Comparison of ENCODE assay signal across 8 mouse cellular contexts in genomic region chr9:22259184-22260091, GRCm38 (mm10). TPM values are rescaled to one million over a fixed set of nuclear protein-coding genes. Genes with fewer than 3 reads are reported as not detected.
DNase-seq lines count a peak whose midpoint lies in the region; ATAC-seq lines count a peak whose summit lies in the region.

Zfp599 (minus strand) TSS chr9:22259895.

- peak within 1 kb of the TSS; percentile 72 to 77 for H3K27ac ChIP-seq in heart, embryonic 14.5 days (replicated peaks in 1 of 2; ENCODE audit: control insufficient read depth in 1 of 2, insufficient read depth in 1 of 2, low read depth in 2 of 2, low read length in 2 of 2)
- H3K27ac ChIP-seq in liver, embryonic 11.5 days (ENCODE audit: low read depth, low read length): no peak within 1 kb of the TSS
- H3K27ac ChIP-seq in stomach, embryonic 14.5 days (ENCODE audit: low read length): no peak within 1 kb of the TSS

- H3K27me3 ChIP-seq in heart, embryonic 14.5 days (ENCODE audit: control insufficient read depth, insufficient read depth, low read length): no peaks in the 10 kb centered on the region
- no peaks in the 10 kb centered on the region for H3K27me3 ChIP-seq in liver, embryonic 11.5 days (replicated peaks; ENCODE audit: control insufficient read depth, insufficient read depth, low read length)
- H3K27me3 ChIP-seq in stomach, embryonic 14.5 days (ENCODE audit: control insufficient read depth, insufficient read depth, low read length): no peaks in the 10 kb centered on the region

- H3K9ac ChIP-seq in heart, embryonic 14.5 days (ENCODE audit: low read length): peak within 1 kb of the TSS; percentile 92
- H3K9ac ChIP-seq in liver, embryonic 11.5 days (ENCODE audit: low read depth, low read length): peak within 1 kb of the TSS; percentile 82
- peak within 1 kb of the TSS; percentile 54 for H3K9ac ChIP-seq in stomach, embryonic 14.5 days (replicated peaks; ENCODE audit: low read depth, low read length)

- H3K4me1 ChIP-seq in heart, embryonic 14.5 days (ENCODE audit: control insufficient read depth in 2 of 2, insufficient read depth in 2 of 2, low read length in 2 of 2): no peaks in the 10 kb centered on the region
- no peaks in the 10 kb centered on the region for H3K4me1 ChIP-seq in liver, embryonic 11.5 days (replicated peaks; ENCODE audit: control insufficient read depth, insufficient read depth, low read length)
- H3K4me1 ChIP-seq in stomach, embryonic 14.5 days (ENCODE audit: control insufficient read depth, insufficient read depth, low read length): no peaks in the 10 kb centered on the region

- peak; percentile 25 to 64 for DNase-seq in CD8-positive naive resting alpha-beta T cell, adult 2 months (ENCODE audit: low read depth in 2 of 2, low spot score in 2 of 2)
- DNase-seq in c-Kit-negative CD71-positive TER-119-positive erythroid progenitor cells, embryonic 14.5 days (ENCODE audit: low read depth, low spot score): peak; percentile 37
- DNase-seq in fat pad, adult 2 months (ENCODE audit: extremely low read depth, low read depth, low spot score): peak; percentile 55
- peak; percentile 74 for DNase-seq in kidney, postnatal 10 days
- DNase-seq in liver, embryonic 11.5 days (ENCODE audit: low spot score): peak; percentile 76
- peak; percentile 80 for DNase-seq in naive thymus-derived CD4-positive, alpha-beta T cell, adult 2 months (ENCODE audit: low read depth)

- ATAC-seq in heart, embryonic 14.5 days (ENCODE audit: insufficient number of reproducible peaks, insufficient read depth, low FRiP score, low read depth): peak; percentile 94
- ATAC-seq in liver, embryonic 11.5 days (replicated peaks; ENCODE audit: low FRiP score): peak; percentile 99
- peak; percentile 94 for ATAC-seq in stomach, embryonic 14.5 days (ENCODE audit: insufficient number of reproducible peaks, insufficient read depth, low FRiP score, low read depth)

- H3K36me3 ChIP-seq in heart, embryonic 14.5 days (ENCODE audit: control insufficient read depth, insufficient read depth, low read length): peaks cover 34% of the 10 kb centered on the region
- peaks cover 14% of the 10 kb centered on the region for H3K36me3 ChIP-seq in liver, embryonic 11.5 days (ENCODE audit: control insufficient read depth, insufficient read depth, low read length)
- no peaks in the 10 kb centered on the region for H3K36me3 ChIP-seq in stomach, embryonic 14.5 days (ENCODE audit: control insufficient read depth, insufficient read depth, low read length)

- H3K4me3 ChIP-seq in heart, embryonic 14.5 days (ENCODE audit: control insufficient read depth in 1 of 2, insufficient read depth in 1 of 2, low read depth in 1 of 2, low read length in 2 of 2): peak within 1 kb of the TSS; percentile 80 to 98
- H3K4me3 ChIP-seq in liver, embryonic 11.5 days (ENCODE audit: low read depth, low read length): peak within 1 kb of the TSS; percentile 87
- peak within 1 kb of the TSS; percentile 59 for H3K4me3 ChIP-seq in stomach, embryonic 14.5 days (ENCODE audit: low read depth, low read length)

- H3K9me3 ChIP-seq in heart, embryonic 14.5 days (ENCODE audit: control insufficient read depth, low read length): peaks cover 7% of the 10 kb centered on the region
- H3K9me3 ChIP-seq in liver, embryonic 11.5 days (ENCODE audit: control insufficient read depth, low read length): peaks cover 3% of the 10 kb centered on the region; the same call in 1 of the 2 replicates
- H3K9me3 ChIP-seq in stomach, embryonic 14.5 days (ENCODE audit: control insufficient read depth, low read depth, low read length): peaks cover 8% of the 10 kb centered on the region; the same call in 1 of the 2 replicates

- under 1% methylated on average over 35 of the region's 35 CpGs for WGBS in heart, embryonic 14.5 days
- WGBS in liver, embryonic 11.5 days: 2% methylated on average over 35 of the region's 35 CpGs
- 2% methylated on average over 35 of the region's 35 CpGs for WGBS in stomach, embryonic 14.5 days

- H3K4me2 ChIP-seq in heart, embryonic 14.5 days (ENCODE audit: low read length): peak within 1 kb of the TSS; percentile 79
- peak within 1 kb of the TSS; percentile 85 for H3K4me2 ChIP-seq in liver, embryonic 11.5 days
- H3K4me2 ChIP-seq in stomach, embryonic 14.5 days (replicated peaks; ENCODE audit: low read depth, low read length): peak within 1 kb of the TSS; percentile 69

RNA-seq across cellular contexts. Expression of gene Zfp599, which starts in this region (rescaled TPM):
- 4.0 and 4.9 TPM in 2 replicates for polyA plus RNA-seq in heart, embryonic 14.5 days (2014; fragmentation: Nextera tagmentation; extraction: Ambion mirVana)
- 4.8 and 5.0 TPM in 2 replicates for polyA plus RNA-seq in liver, embryonic 11.5 days (2014; fragmentation: Nextera tagmentation; extraction: Ambion mirVana)
- 5.4 and 5.9 TPM in 2 replicates for polyA plus RNA-seq in stomach, embryonic 14.5 days (2014; fragmentation: Nextera tagmentation; extraction: Ambion mirVana)

Comparison
In these comparisons a context has a peak if more than half of its experiments do, and no peak if none do; other contexts are left out.
1. H3K27ac ChIP-seq: peak in heart, embryonic 14.5 days (2 of 2); none in liver, embryonic 11.5 days (single experiment) and stomach, embryonic 14.5 days (single experiment).
2. Peak in every context shown above with its lines, with median percentiles within 50 percentile points of each other: DNase-seq, ATAC-seq, H3K4me2 ChIP-seq, H3K4me3 ChIP-seq and H3K9ac ChIP-seq.